Mouse (Mus musculus): ENCODE data around the gene Gm364.

DNA sequence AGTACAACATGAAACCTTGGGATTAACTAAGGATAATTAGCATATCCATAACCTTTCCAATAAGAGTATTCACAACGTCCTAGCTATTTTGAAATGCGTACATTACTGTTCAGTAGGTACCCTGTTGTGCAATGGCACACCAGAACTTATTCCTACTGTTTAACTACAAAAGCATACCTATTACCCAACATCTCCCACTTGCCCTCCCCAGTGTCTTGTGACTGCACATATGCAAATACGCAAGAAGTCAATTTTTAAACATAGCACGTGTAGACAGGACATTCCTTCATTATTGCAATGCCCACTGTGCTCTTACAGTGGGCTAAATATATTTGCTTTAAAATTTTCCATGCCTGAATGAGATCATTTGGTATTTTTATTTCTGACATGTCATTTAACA is 36.0 kb upstream of the Gm364 start:
- TF ChIP-seq CTCF (IDR thresholded peaks at IDR 0.05; ENCODE audit: control insufficient read depth, insufficient read depth, low read length): no peak
- no peak for TF ChIP-seq POLR2A (IDR thresholded peaks at IDR 0.05; ENCODE audit: borderline replicate concordance, control insufficient read depth, low read depth, low read length)
